Mouse (Mus musculus) forebrain, embryonic 11.5 days (tissue): ENCODE data around the gene Spred3. TPM values are rescaled to one million over a fixed set of nuclear protein-coding genes. Genes with fewer than 3 reads are reported as not detected.
"Not testable (repeated sequence)": the region's sequence is repeated elsewhere in the genome, so short reads cannot be mapped to it uniquely, and the experiment has no call there.

Experiments
- ATAC-seq: fragments of 200-750 bp; cut with Nextera tagmentation; replicated peaks from 2 replicates; pipeline ENCODE4 v1.8.0; 2017; ENCODE audit warnings: moderate TSS enrichment; ENCODE audit not compliant: low FRiP score
- DNase-seq: peaks from one replicate; pipeline ENCODE4 v3.0.0-alpha.2; 2017; ENCODE audit warnings: low spot score
- H3K27ac ChIP-seq: fragments of 300-500 bp; sonication (generic); 2 replicates; pipeline ENCODE4 v1.5.1; 2014; ENCODE audit warnings: low read depth, low read length
- H3K27me3 ChIP-seq: fragments of 300-500 bp; sonication (generic); 2 replicates; pipeline ENCODE4 v1.6.1; 2014; ENCODE audit warnings: mild to moderate bottlenecking, low read length, mixed read lengths; ENCODE audit not compliant: control insufficient read depth, insufficient read depth
- H3K36me3 ChIP-seq: fragments of 300-500 bp; sonication (generic); 2 replicates; pipeline ENCODE4 v1.6.1; 2014; ENCODE audit warnings: mild to moderate bottlenecking, low read length, moderate library complexity, mixed read lengths; ENCODE audit not compliant: control insufficient read depth, insufficient read depth
- H3K4me1 ChIP-seq: fragments of 300-500 bp; sonication (generic); replicated peaks from 2 replicates; pipeline ENCODE4 v1.6.1; 2014; ENCODE audit warnings: low read length, mixed read lengths; ENCODE audit not compliant: control insufficient read depth, insufficient read depth
- H3K4me2 ChIP-seq: fragments of 300-500 bp; sonication (generic); 2 replicates; pipeline ENCODE4 v1.6.1; 2014; ENCODE audit warnings: low read depth, mild to moderate bottlenecking, low read length, moderate library complexity, mixed read lengths; ENCODE audit not compliant: severe bottlenecking
- H3K4me3 ChIP-seq: fragments of 300-500 bp; sonication (generic); 2 replicates; pipeline ENCODE4 v1.5.1; 2014; ENCODE audit warnings: low read depth, low read length
- H3K9ac ChIP-seq: fragments of 300-500 bp; sonication (generic); 2 replicates; pipeline ENCODE4 v1.6.1; 2014; ENCODE audit warnings: low read length
- H3K9me3 ChIP-seq: fragments of 300-500 bp; sonication (generic); 2 replicates; pipeline ENCODE4 v1.6.1; 2016; ENCODE audit warnings: low read length, mixed read lengths; ENCODE audit not compliant: control insufficient read depth
- WGBS: fragments of 180-500 bp; shearing (Covaris S2); extraction: QIAGEN DNeasy Blood & Tissue Kit; methylation state at CpG from one replicate; pipeline ENCODE4 v1.1.7; 2014; 5-methylcytosine and 5-hydroxymethylcytosine counted together
- polyA plus RNA-seq: library from polyadenylated mRNA; unstranded; fragments of >200 nt; fragmentation: Nextera tagmentation; extraction: Ambion mirVana; gene quantifications from 2 replicates; pipeline ENCODE4 v1.2.1, GENCODE M21; 2014

The Spred3 gene
- polyA plus RNA-seq, 1 experiment from 2014 or later = 7.8 TPM

GRCm38 (mm10) chr7:29202577-29202976, 32.4 kb upstream of the Spred3 start:
- Histone ChIP-seq H3K4me3 (no peak overlapping the region), H3K27me3 (no peaks in the 10 kb centered on the region)
- no peak for ATAC-seq

DNA sequence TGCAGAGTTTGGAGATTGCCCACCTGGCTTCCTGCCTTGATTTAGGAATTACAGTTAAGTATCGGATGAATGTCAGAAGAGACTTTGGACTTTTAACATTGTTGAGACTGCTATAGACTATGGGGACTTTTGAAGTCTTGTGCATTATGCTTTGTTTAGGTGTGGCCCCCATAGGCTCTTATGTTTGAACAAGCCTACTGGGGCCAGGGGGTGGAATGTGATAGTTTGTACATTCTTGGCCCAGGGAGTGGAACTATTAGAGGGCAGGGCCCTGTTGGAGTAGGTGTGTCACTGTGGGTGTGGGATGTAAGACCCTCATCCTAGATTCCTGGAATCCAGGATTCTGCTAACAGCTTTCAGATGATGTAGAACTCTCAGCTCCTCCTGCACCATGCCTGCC, 24.0 kb upstream of the Spred3 start:
- not testable (repeated sequence) for DNase-seq, H3K4me2 ChIP-seq, H3K9ac ChIP-seq, H3K9me3 ChIP-seq, ATAC-seq, H3K4me3 ChIP-seq, H3K36me3 ChIP-seq, H3K27ac ChIP-seq, H3K4me1 ChIP-seq, H3K27me3 ChIP-seq
- WGBS = 90% methylated on average over 1 of the region's 1 CpGs

More at GRCm38 (mm10) chr7:29202577-29202976, 32.4 kb upstream of the Spred3 start:
- no peaks in the 10 kb centered on the region for H3K4me1 ChIP-seq
- no peak for DNase-seq
- H3K9ac ChIP-seq = no peak overlapping the region
- H3K4me2 ChIP-seq = no peak overlapping the region
- 82% methylated on average over 6 of the region's 6 CpGs for WGBS
- H3K27ac ChIP-seq = no peak overlapping the region
- no peaks in the 10 kb centered on the region for H3K36me3 ChIP-seq
- no peaks in the 10 kb centered on the region for H3K9me3 ChIP-seq

DNA sequence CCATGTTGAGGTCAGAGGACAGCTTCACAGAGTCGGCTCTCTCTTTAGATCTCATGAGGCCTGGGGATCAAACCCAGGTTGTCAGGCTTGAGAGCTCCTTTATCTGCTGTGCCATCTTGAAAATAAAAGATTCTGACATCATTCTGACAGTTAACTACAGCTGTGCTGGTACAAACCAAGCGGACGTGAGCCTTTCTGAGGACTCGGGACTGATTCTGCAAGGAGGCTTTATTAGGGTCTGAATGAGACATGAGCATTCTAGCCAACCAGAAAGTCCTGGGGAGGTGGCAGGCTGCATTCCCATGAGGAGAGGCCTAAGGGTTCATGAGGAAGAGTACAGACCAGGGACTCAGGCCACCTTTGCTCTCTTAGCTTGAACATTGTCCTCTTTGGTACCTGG, 11.1 kb upstream of the Spred3 start:
- 89% methylated on average over 4 of the region's 4 CpGs for WGBS

DNA sequence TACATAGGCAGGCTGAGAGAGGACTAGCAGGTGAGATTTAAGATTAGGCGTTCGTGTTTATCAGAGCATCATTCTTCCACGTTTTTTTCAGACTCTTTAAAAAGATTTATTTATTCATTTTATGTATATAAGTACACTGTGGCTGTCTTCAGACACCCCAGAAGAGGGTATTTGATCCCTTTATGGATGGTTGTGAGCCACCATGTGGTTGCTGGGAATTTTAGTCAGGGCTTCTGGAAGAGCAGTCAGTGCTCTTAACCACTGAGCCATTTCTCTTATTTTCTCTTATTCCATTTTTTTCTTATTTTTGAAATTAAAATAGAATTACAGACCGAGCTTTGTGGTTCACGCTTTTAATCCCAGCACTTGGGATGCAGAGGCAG, 10.6 kb upstream of the Spred3 start:
- Histone ChIP-seq H3K4me1 (peaks cover 8% of the 10 kb centered on the region), H3K4me2 (peak overlapping the region; percentile 78), H3K9ac (no peak overlapping the region), H3K4me3 (peak overlapping the region; percentile 81), H3K27ac (0 out of 2 replicates have a peak overlapping the region, but pooled peaks have one; percentile 25), H3K27me3 (no peaks in the 10 kb centered on the region), H3K36me3 (no peaks in the 10 kb centered on the region; the same call in 1 of the 2 replicates), H3K9me3 (no peaks in the 10 kb centered on the region)
- DNase-seq = no peak
- peak; percentile 34 for ATAC-seq
- 39% methylated on average over 5 of the region's 5 CpGs for WGBS

More for the DNA sequence above, 11.1 kb upstream of the Spred3 start:
- not testable (repeated sequence) for H3K4me2 ChIP-seq, H3K9ac ChIP-seq, H3K27ac ChIP-seq, H3K36me3 ChIP-seq, ATAC-seq, DNase-seq, H3K9me3 ChIP-seq, H3K4me3 ChIP-seq, H3K27me3 ChIP-seq, H3K4me1 ChIP-seq

- Histone ChIP-seq H3K4me3 (peak within 1 kb of the TSS; percentile 81), H3K9me3 (no peaks in the 10 kb centered on the region), H3K4me2 (peak within 1 kb of the TSS; percentile 78), H3K4me1 (peaks cover 8% of the 10 kb centered on the region), H3K36me3 (no peaks in the 10 kb centered on the region; the same call in 1 of the 2 replicates), H3K9ac (peak within 1 kb of the TSS; percentile 89), H3K27me3 (no peaks in the 10 kb centered on the region), H3K27ac (peak within 1 kb of the TSS; percentile 53; the same call in 1 of the 2 replicates)
- ATAC-seq = peak; percentile 95
- under 1% methylated on average over 62 of the region's 62 CpGs for WGBS
- DNase-seq = peak; percentile 98
Measured at GRCm38 (mm10) chr7:29180077-29180853, 10.1 kb upstream of the Spred3 start, which contains the start of gene Psmd8. TSS of gene Psmd8 (minus strand) at chr7:29180701.

GRCm38 (mm10) chr7:29179323-29179722, 9.1 kb upstream of the Spred3 start:
- H3K27me3 ChIP-seq = no peaks in the 10 kb centered on the region
- no peaks in the 10 kb centered on the region for H3K9me3 ChIP-seq
- ATAC-seq = no peak
- H3K4me3 ChIP-seq = peak overlapping the region; percentile 81
- peaks cover 8% of the 10 kb centered on the region for H3K4me1 ChIP-seq
- H3K9ac ChIP-seq = peak overlapping the region; percentile 89
- H3K4me2 ChIP-seq = peak overlapping the region; percentile 78
- H3K27ac ChIP-seq = no peak overlapping the region
- 63% methylated on average over 7 of the region's 7 CpGs for WGBS
- no peak for DNase-seq
- H3K36me3 ChIP-seq = no peaks in the 10 kb centered on the region; the same call in 1 of the 2 replicates

DNA sequence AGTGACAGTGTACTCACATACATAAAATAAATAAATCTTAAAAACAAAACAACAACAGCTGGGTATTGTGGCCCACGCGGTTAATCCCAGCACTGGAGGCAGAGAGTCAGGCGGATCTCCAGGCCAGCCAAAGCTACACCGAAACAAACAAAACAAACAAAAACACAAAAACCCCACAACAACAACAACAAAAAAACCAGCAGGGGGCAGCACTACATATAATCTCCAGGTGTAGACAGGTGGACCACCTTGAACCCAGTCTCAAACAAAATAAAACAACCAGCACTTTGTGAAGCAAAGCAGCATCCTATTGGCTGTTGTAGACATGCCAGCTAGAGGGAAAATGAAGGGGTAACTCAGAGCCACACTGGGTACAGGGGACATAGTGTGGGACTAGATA, 7.9 kb upstream of the Spred3 start:
- DNase-seq (no peak), ATAC-seq (no peak)
- 91% methylated on average over 4 of the region's 4 CpGs for WGBS
- Histone ChIP-seq H3K36me3 (no peaks in the 10 kb centered on the region; the same call in 1 of the 2 replicates), H3K4me2 (no peak overlapping the region), H3K4me3 (no peak overlapping the region), H3K9me3 (no peaks in the 10 kb centered on the region), H3K27me3 (peaks cover 5% of the 10 kb centered on the region), H3K27ac (no peak overlapping the region), H3K4me1 (peaks cover 8% of the 10 kb centered on the region), H3K9ac (no peak overlapping the region)

- Histone ChIP-seq H3K36me3 (no peaks in the 10 kb centered on the region; the same call in 1 of the 2 replicates), H3K9ac (no peak overlapping the region), H3K4me2 (no peak overlapping the region), H3K27me3 (peaks cover 31% of the 10 kb centered on the region), H3K9me3 (no peaks in the 10 kb centered on the region), H3K27ac (no peak overlapping the region), H3K4me1 (peaks cover 29% of the 10 kb centered on the region), H3K4me3 (no peak overlapping the region)
- ATAC-seq (no peak), DNase-seq (no peak)
- 31% methylated on average over 31 of the region's 32 CpGs for WGBS
Measured at GRCm38 (mm10) chr7:29172390-29173016, 2.3 kb upstream of the Spred3 start.
